In genomic region chr14:31640890-31641505, GRCm38 (mm10) we compare ENCODE assay signal across 7 mouse cellular contexts. TPM values are rescaled to one million over a fixed set of nuclear protein-coding genes. Genes with fewer than 3 reads are reported as not detected.
A peak's percentile ranks its signal among the peaks of the same experiment; 100 is the strongest.
DNase-seq lines count a peak whose midpoint lies in the region; ATAC-seq and TF ChIP-seq lines count a peak whose summit lies in the region.

Btd (plus strand) TSS chr14:31641028.
Hacl1 (minus strand) TSS chr14:31641286.

- peak; percentile 51; the same call in 1 of the 2 replicates for TF ChIP-seq POLR2A in small intestine, adult 2 months (IDR thresholded peaks at IDR 0.05; ENCODE audit: low read depth, low read length)

- peak within 1 kb of the TSS; percentile 69 for H3K9ac ChIP-seq in intestine, embryonic 15.5 days
- peak within 1 kb of the TSS; percentile 55 for H3K9ac ChIP-seq in midbrain, embryonic 12.5 days (replicated peaks)

- peak within 1 kb of the TSS; percentile 63 for H3K4me3 ChIP-seq in intestine, embryonic 15.5 days (replicated peaks)
- H3K4me3 ChIP-seq in midbrain, embryonic 12.5 days: peak within 1 kb of the TSS; percentile 62
- peak within 1 kb of the TSS; percentile 66 for H3K4me3 ChIP-seq in small intestine, adult 2 months (ENCODE audit: low read depth, low read length)

- intact Hi-C loops in gastrocnemius, postnatal 36 days (cut with DNase I): no loop called here
- intact Hi-C loops in left cerebral cortex, postnatal 4 days (cut with DNase I): no loop called here

- ATAC-seq in intestine, embryonic 15.5 days: peak; percentile 98
- peak; percentile 97 for ATAC-seq in midbrain, embryonic 12.5 days (ENCODE audit: low FRiP score, low read depth)

- TF ChIP-seq CTCF in small intestine, adult 2 months (IDR thresholded peaks at IDR 0.05; ENCODE audit: extremely low read depth, insufficient read length, insufficient replicate concordance, low read depth, low read length): no peak

- under 1% methylated on average over 30 of the region's 30 CpGs for WGBS in intestine, embryonic 15.5 days
- WGBS in midbrain, embryonic 12.5 days: under 1% methylated on average over 30 of the region's 30 CpGs
- 0% methylated on average over 30 of the region's 30 CpGs for WGBS in small intestine, adult 2 months

- no peaks in the 10 kb centered on the region for H3K9me3 ChIP-seq in intestine, embryonic 15.5 days
- no peaks in the 10 kb centered on the region for H3K9me3 ChIP-seq in midbrain, embryonic 12.5 days

- peak; percentile 88 for DNase-seq in adrenal gland, adult 8-10 months
- peak; percentile 83 for DNase-seq in embryo, embryonic 11.5 days (ENCODE audit: low read depth, low spot score)
- peak; percentile 85 to 89 for DNase-seq in gastrocnemius, postnatal 36 days
- DNase-seq in left cerebral cortex, postnatal 4 days: peak; percentile 80

- H3K4me2 ChIP-seq in intestine, embryonic 15.5 days (replicated peaks): peak within 1 kb of the TSS; percentile 90
- peak within 1 kb of the TSS; percentile 76 for H3K4me2 ChIP-seq in midbrain, embryonic 12.5 days (replicated peaks)

- H3K27ac ChIP-seq in intestine, embryonic 15.5 days: peak within 1 kb of the TSS; percentile 85
- peak within 1 kb of the TSS; percentile 70 for H3K27ac ChIP-seq in midbrain, embryonic 12.5 days (replicated peaks)
- peak within 1 kb of the TSS; percentile 80 for H3K27ac ChIP-seq in small intestine, adult 2 months (ENCODE audit: insufficient read depth, low read depth, low read length)

- no peaks in the 10 kb centered on the region for H3K27me3 ChIP-seq in intestine, embryonic 15.5 days (replicated peaks)
- H3K27me3 ChIP-seq in midbrain, embryonic 12.5 days: no peaks in the 10 kb centered on the region
- H3K27me3 ChIP-seq in small intestine, adult 2 months (ENCODE audit: control insufficient read depth, insufficient read depth, low read length): no peaks in the 10 kb centered on the region

- peaks cover 7% of the 10 kb centered on the region for H3K4me1 ChIP-seq in intestine, embryonic 15.5 days (replicated peaks)
- peaks cover 10% of the 10 kb centered on the region for H3K4me1 ChIP-seq in midbrain, embryonic 12.5 days
- H3K4me1 ChIP-seq in small intestine, adult 2 months (ENCODE audit: control insufficient read depth, insufficient read depth, insufficient read length, low read length): peaks cover 13% of the 10 kb centered on the region; the same call in 1 of the 2 replicates

- H3K36me3 ChIP-seq in intestine, embryonic 15.5 days: no peaks in the 10 kb centered on the region
- no peaks in the 10 kb centered on the region for H3K36me3 ChIP-seq in midbrain, embryonic 12.5 days
- H3K36me3 ChIP-seq in small intestine, adult 2 months (ENCODE audit: control insufficient read depth, insufficient read depth, low read length): no peaks in the 10 kb centered on the region

RNA-seq across cellular contexts. Expression of gene Btd, which starts in this region (rescaled TPM):
- total RNA-seq in adrenal gland, adult 8-10 months (2022): 10 to 100 TPM; 49.5 to 78.3 (median 62.2) TPM
- 1 to 10 TPM; 3.6 to 4.8 TPM for total RNA-seq in gastrocnemius, postnatal 36 days (2021)
- 27.6 TPM in 2 replicates for polyA plus RNA-seq in intestine, embryonic 15.5 days (2015; fragmentation: Nextera tagmentation; extraction: Ambion mirVana)
- 1 to 10 TPM; 9.5 to 10.0 TPM for total RNA-seq in left cerebral cortex, postnatal 4 days (2021)
- polyA plus RNA-seq in midbrain, embryonic 12.5 days (2016; fragmentation: Nextera tagmentation; extraction: Ambion mirVana): 13.7 and 15.7 TPM in 2 replicates
- polyA plus RNA-seq in small intestine, adult 2 months (2012; rRNA removed): 10.8 and 26.5 TPM in 2 replicates

RNA-seq across cellular contexts. Expression of gene Hacl1, which starts in this region (rescaled TPM):
- total RNA-seq in adrenal gland, adult 8-10 months (2022): 10 to 100 TPM; 30.2 to 50.3 (median 41.6) TPM
- total RNA-seq in gastrocnemius, postnatal 36 days (2021): 1 to 10 TPM; 5.3 to 7.4 TPM
- 15.5 and 17.4 TPM in 2 replicates for polyA plus RNA-seq in intestine, embryonic 15.5 days (2015; fragmentation: Nextera tagmentation; extraction: Ambion mirVana)
- 1 to 10 TPM; 4.9 to 6.0 TPM for total RNA-seq in left cerebral cortex, postnatal 4 days (2021)
- polyA plus RNA-seq in midbrain, embryonic 12.5 days (2016; fragmentation: Nextera tagmentation; extraction: Ambion mirVana): 8.7 and 12.7 TPM in 2 replicates
- 1.7 and 4.3 TPM in 2 replicates for polyA plus RNA-seq in small intestine, adult 2 months (2012; rRNA removed)

Comparison
In these comparisons a context has a peak if more than half of its experiments do, and no peak if none do; other contexts are left out.
1. Peak in every context shown above with its lines: DNase-seq, ATAC-seq, H3K4me3 ChIP-seq and H3K27ac ChIP-seq.
2. RNA of gene Btd (total RNA-seq): 49.5 to 78.3 TPM in adrenal gland, adult 8-10 months; 9.5 to 10.0 TPM in left cerebral cortex, postnatal 4 days and 3.6 to 4.8 TPM in gastrocnemius, postnatal 36 days; every median in the first group is over 4 times any median in the second.